Mouse (Mus musculus) liver, adult 2 months (tissue): Measurements from ENCODE around the gene Spaca4.

ENCODE experiments used
- CTCF ChIP-seq: fragments of 200-500 bp; IDR thresholded peaks from 2 replicates; pipeline ENCODE4 v1.5.1; 2011; ENCODE audit warnings: low read depth, low read length, control low read depth
- POLR2A ChIP-seq: fragments of 200-500 bp; IDR thresholded peaks from 2 replicates; pipeline ENCODE4 v1.6.1; 2011; ENCODE audit warnings: low read length, control low read depth; ENCODE audit not compliant: insufficient read depth; ENCODE audit errors: extremely low read depth

DNA sequence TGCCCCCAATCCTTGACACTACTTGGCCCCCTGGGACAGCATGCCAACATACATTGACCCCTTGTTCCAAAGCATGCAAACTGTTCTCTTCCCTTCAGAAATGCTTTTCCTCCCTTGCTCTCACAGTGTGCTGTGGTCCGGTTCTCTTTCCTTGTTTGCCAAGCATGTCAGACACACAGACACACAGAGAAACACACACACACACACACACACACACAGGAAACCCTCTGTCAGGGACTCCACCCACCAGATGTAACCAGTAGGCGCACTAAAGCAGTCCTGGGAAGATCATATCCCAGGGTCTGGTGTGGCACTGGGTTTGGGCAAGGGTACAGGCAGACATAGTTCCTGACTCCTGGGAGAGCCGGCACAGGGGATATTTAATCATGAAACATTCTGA, 38.8 kb downstream of the Spaca4 start:
- TF ChIP-seq CTCF (no peak), POLR2A (no peak)
